Mouse (Mus musculus): ENCODE results near the gene Plb1. TPM values are rescaled to one million over a fixed set of nuclear protein-coding genes. Genes with fewer than 3 reads are reported as not detected.

Plb1 gene
- polyA plus RNA-seq (2012; ENCODE audit: insufficient read depth, insufficient read length, missing spikeins) = not detected in 2 replicates

DNA sequence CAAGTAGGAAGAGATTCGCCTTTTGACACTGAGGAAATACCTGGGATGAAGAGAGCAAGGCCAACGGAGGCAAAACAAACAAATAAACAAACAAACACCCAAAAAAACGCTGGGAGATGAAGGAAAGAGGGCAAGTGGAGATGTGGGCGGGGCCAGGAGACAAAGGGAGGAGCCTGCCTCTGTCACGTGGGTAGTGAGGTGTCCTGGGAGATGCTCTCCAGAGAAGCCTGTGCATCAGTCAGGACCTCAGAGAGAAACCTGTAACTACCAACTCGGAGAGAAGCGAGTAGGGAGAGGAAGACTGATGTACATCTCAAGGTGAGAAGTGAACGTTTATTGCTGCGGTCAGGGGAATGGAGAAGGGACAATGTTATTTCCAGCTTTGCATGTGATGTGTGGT is at the start of gene Plb1:
TSS of gene Plb1 (plus strand) at position 235 of the 400 bp plus-strand sequence.
- no peak within 1 kb of the TSS for H3K27ac ChIP-seq (ENCODE audit: insufficient read depth, low read depth, low read length)
- H3K4me3 ChIP-seq (ENCODE audit: insufficient read depth, low read length) = no peak within 1 kb of the TSS
- no peaks in the 10 kb centered on the region for H3K4me1 ChIP-seq (ENCODE audit: control insufficient read depth, insufficient read depth, low read length)
- TF ChIP-seq POLR2A (IDR thresholded peaks at IDR 0.05; ENCODE audit: borderline replicate concordance, low read depth, low read length) = no peak

- Histone ChIP-seq H3K27ac (ENCODE audit: insufficient read depth, low read depth, low read length) (no peak overlapping the region), H3K4me1 (ENCODE audit: control insufficient read depth, insufficient read depth, low read length) (peaks cover 4% of the 10 kb centered on the region), H3K4me3 (ENCODE audit: insufficient read depth, low read length) (no peak overlapping the region)
- TF ChIP-seq POLR2A (IDR thresholded peaks at IDR 0.05; ENCODE audit: borderline replicate concordance, low read depth, low read length) = no peak
- no peak for TF ChIP-seq CTCF (IDR thresholded peaks at IDR 0.05; ENCODE audit: low read depth, low read length)
These were observed 49.5 kb upstream of the Plb1 start for GRCm38 (mm10) chr5:32182885-32183629.

- H3K27ac ChIP-seq (ENCODE audit: insufficient read depth, low read depth, low read length) = no peak overlapping the region
- TF ChIP-seq POLR2A (IDR thresholded peaks at IDR 0.05; ENCODE audit: borderline replicate concordance, low read depth, low read length) (no peak), CTCF (IDR thresholded peaks at IDR 0.05; ENCODE audit: low read depth, low read length) (0 out of 2 replicates have a peak, but pooled peaks have one; percentile 7)
- H3K4me1 ChIP-seq (ENCODE audit: control insufficient read depth, insufficient read depth, low read length) = peaks cover 19% of the 10 kb centered on the region
- H3K4me3 ChIP-seq (ENCODE audit: insufficient read depth, low read length) = no peak overlapping the region
These were observed 44.8 kb upstream of the Plb1 start for GRCm38 (mm10) chr5:32187717-32188116.

GRCm38 (mm10) chr5:32191259-32191658 is 41.2 kb upstream of the Plb1 start:
- no peak for TF ChIP-seq CTCF (IDR thresholded peaks at IDR 0.05; ENCODE audit: low read depth, low read length)
- no peak for TF ChIP-seq POLR2A (IDR thresholded peaks at IDR 0.05; ENCODE audit: borderline replicate concordance, low read depth, low read length)
- Histone ChIP-seq H3K4me3 (ENCODE audit: insufficient read depth, low read length) (no peak overlapping the region), H3K27ac (ENCODE audit: insufficient read depth, low read depth, low read length) (no peak overlapping the region), H3K4me1 (ENCODE audit: control insufficient read depth, insufficient read depth, low read length) (peaks cover 42% of the 10 kb centered on the region)

GRCm38 (mm10) chr5:32192016-32192845 is 40.3 kb upstream of the Plb1 start:
- TF ChIP-seq CTCF (IDR thresholded peaks at IDR 0.05; ENCODE audit: low read depth, low read length) = no peak
- no peak for TF ChIP-seq POLR2A (IDR thresholded peaks at IDR 0.05; ENCODE audit: borderline replicate concordance, low read depth, low read length)
- peaks cover 45% of the 10 kb centered on the region for H3K4me1 ChIP-seq (ENCODE audit: control insufficient read depth, insufficient read depth, low read length)
- no peak overlapping the region for H3K27ac ChIP-seq (ENCODE audit: insufficient read depth, low read depth, low read length)
- no peak overlapping the region for H3K4me3 ChIP-seq (ENCODE audit: insufficient read depth, low read length)

DNA sequence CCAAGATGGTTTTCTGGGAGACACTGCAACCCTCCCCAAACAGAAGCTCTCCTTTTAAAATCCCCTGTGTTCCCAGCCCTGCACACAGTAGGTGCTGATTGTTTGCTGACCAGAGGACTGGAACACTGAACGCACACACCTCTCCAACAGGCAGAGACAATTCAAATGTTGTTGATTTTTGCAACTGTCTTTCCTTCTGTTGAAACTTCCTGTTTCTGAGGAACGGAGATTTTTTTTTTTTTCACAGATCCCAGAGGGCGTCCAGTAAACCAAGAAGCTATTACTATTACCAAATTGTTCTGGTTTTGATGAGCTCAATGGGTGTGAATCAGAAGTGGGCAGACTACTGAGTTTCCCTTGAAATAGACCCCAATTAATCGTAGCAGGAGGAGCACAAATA is 38.3 kb upstream of the Plb1 start:
- H3K4me3 ChIP-seq (ENCODE audit: insufficient read depth, low read length) = no peak overlapping the region
- H3K27ac ChIP-seq (ENCODE audit: insufficient read depth, low read depth, low read length) = peak overlapping the region; percentile 52
- H3K4me1 ChIP-seq (ENCODE audit: control insufficient read depth, insufficient read depth, low read length) = peaks cover 53% of the 10 kb centered on the region
- no peak for TF ChIP-seq CTCF (IDR thresholded peaks at IDR 0.05; ENCODE audit: low read depth, low read length)

DNA sequence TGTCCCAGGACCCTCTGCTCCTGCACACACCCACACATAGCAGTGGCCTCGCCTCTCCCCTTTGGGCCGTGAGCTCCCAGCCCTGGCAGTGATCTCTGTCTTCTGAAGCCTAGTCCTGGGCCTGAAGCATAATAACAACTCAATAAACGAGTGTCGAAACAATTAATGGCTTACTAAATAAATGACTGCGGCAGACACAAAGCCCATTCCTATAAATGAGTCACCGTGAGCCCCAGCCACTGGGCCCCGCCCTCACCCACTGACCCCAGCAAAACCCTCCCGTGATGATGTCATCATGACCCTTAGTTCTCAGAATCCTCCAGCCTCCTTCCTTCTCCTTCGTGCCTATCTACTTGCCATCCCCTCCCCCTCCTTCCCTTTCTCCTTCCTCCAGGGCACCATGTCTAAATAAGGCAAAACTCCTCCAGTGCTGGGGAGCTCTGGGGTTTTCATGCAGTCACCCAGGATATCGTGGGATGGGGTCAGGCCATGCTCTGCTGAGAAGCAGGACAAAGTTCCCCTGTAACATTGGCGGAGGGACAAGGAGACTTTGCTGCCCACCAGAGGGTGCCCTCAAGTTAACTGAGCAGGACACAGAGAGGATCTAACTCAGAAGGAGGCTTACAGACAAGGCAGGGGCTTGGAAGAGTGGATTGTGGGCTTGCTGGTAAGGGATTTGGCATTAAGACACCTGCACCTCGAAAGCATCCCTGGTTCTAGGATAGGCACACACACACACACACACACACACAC is 36.5 kb upstream of the Plb1 start:
- peaks cover 57% of the 10 kb centered on the region for H3K4me1 ChIP-seq (ENCODE audit: control insufficient read depth, insufficient read depth, low read length)
- no peak overlapping the region for H3K4me3 ChIP-seq (ENCODE audit: insufficient read depth, low read length)
- peak; percentile 25; the same call in 1 of the 2 replicates for TF ChIP-seq CTCF (IDR thresholded peaks at IDR 0.05; ENCODE audit: low read depth, low read length)
- no peak for TF ChIP-seq POLR2A (IDR thresholded peaks at IDR 0.05; ENCODE audit: borderline replicate concordance, low read depth, low read length)
- H3K27ac ChIP-seq (ENCODE audit: insufficient read depth, low read depth, low read length) = 0 out of 2 replicates have a peak overlapping the region, but pooled peaks have one; percentile 24

GRCm38 (mm10) chr5:32197698-32198097 is 34.8 kb upstream of the Plb1 start:
- Histone ChIP-seq H3K4me3 (ENCODE audit: insufficient read depth, low read length) (no peak overlapping the region), H3K27ac (ENCODE audit: insufficient read depth, low read depth, low read length) (no peak overlapping the region), H3K4me1 (ENCODE audit: control insufficient read depth, insufficient read depth, low read length) (peaks cover 44% of the 10 kb centered on the region)
- TF ChIP-seq CTCF (IDR thresholded peaks at IDR 0.05; ENCODE audit: low read depth, low read length) (peak; percentile 66), POLR2A (IDR thresholded peaks at IDR 0.05; ENCODE audit: borderline replicate concordance, low read depth, low read length) (no peak)

DNA sequence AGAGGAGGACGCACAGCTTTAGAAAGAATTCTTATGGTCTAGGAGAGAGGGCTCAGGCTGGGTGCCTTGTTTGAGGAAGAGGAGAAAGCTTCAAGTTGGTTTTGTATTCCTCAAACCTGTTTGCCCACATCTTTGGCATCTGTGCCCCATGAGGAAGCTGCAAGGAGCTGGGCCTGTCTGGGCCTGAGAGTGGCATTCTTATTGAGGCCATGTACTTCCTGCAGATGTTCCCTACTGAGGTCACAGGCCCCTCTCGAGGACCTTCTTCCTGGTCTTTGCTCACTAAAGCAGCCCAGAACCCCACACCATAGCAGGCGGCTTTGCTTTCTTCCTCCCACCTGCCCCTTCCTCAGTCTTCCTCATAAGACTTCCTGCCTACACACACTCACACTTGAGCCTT is 33.4 kb upstream of the Plb1 start:
- Histone ChIP-seq H3K27ac (ENCODE audit: insufficient read depth, low read depth, low read length) (no peak overlapping the region), H3K4me1 (ENCODE audit: control insufficient read depth, insufficient read depth, low read length) (peaks cover 37% of the 10 kb centered on the region), H3K4me3 (ENCODE audit: insufficient read depth, low read length) (no peak overlapping the region)
- TF ChIP-seq POLR2A (IDR thresholded peaks at IDR 0.05; ENCODE audit: borderline replicate concordance, low read depth, low read length) (no peak), CTCF (IDR thresholded peaks at IDR 0.05; ENCODE audit: low read depth, low read length) (no peak)
